Mouse (Mus musculus) liver, postnatal 0 days (tissue): ENCODE results near the gene Fgb.

ENCODE experiments used
- CTCF ChIP-seq: sonication (generic); IDR thresholded peaks from 2 replicates; pipeline ENCODE4 v1.5.1; 2016; ENCODE audit warnings: antibody characterized with exemption, low read depth
- EP300 ChIP-seq: IDR thresholded peaks from 2 replicates; pipeline ENCODE4 v1.6.1; 2016; ENCODE audit warnings: antibody characterized with exemption, low read depth, mild to moderate bottlenecking

GRCm38 (mm10) chr3:83053126-83053525 is 3.5 kb upstream of the Fgb start:
- TF ChIP-seq CTCF (no peak), EP300 (no peak)
